Mouse (Mus musculus) liver, embryonic 18 days (tissue): ENCODE measurements around the gene Vsx1. TPM values are rescaled to one million over a fixed set of nuclear protein-coding genes. Genes with fewer than 3 reads are reported as not detected.

Experiments
- polyA plus RNA-seq: library from polyadenylated mRNA; depleted of rRNA; stranded (reverse); fragments of >200 nt; gene quantifications from 2 replicates; pipeline ENCODE4 v1.2.3, GENCODE M21; 2012; rRNA removed

Gene Vsx1
- polyA plus RNA-seq: not detected in 2 replicates

GRCm38 (mm10) chr2:150689223-150689800, at the start of gene Vsx1:
Gene Vsx1, minus strand, starts transcription at chr2:150689360.

GRCm38 (mm10) chr2:150667820-150668766, 21.1 kb downstream of the Vsx1 start, which contains the start of gene Acss1:
Gene Acss1, minus strand, starts transcription at chr2:150668500.

Other genes with a start within 250 kb of the Vsx1 start
- 0.22 and 0.27 TPM in 2 replicates for gene Zfp442, start 237.9 kb downstream of the Vsx1 start, polyA plus RNA-seq
- 0.02 TPM in 1 of 2 replicates, not detected in the other for gene Zfp345, start 204.3 kb downstream of the Vsx1 start, polyA plus RNA-seq
- 5.6 and 5.9 TPM in 2 replicates for gene Cst7, start 118.9 kb downstream of the Vsx1 start, polyA plus RNA-seq
- gene Apmap, start 80.8 kb downstream of the Vsx1 start, polyA plus RNA-seq: 29.0 and 33.5 TPM in 2 replicates
- gene Acss1, start 20.9 kb downstream of the Vsx1 start, polyA plus RNA-seq: 34.9 and 37.2 TPM in 2 replicates
- gene Entpd6, start 59.7 kb upstream of the Vsx1 start, polyA plus RNA-seq: 7.8 and 8.0 TPM in 2 replicates
- gene Pygb, start 97.4 kb upstream of the Vsx1 start, polyA plus RNA-seq: 20.6 and 21.1 TPM in 2 replicates
- 12.7 and 12.9 TPM in 2 replicates for gene Abhd12, start 215.4 kb upstream of the Vsx1 start, polyA plus RNA-seq
- 11.8 and 12.6 TPM in 2 replicates for gene Gins1, start 216.0 kb upstream of the Vsx1 start, polyA plus RNA-seq